Mouse (Mus musculus) erythroblast, embryonic 14.5 days (primary cell): ENCODE measurements around the gene Gab2. TPM values are rescaled to one million over a fixed set of nuclear protein-coding genes. Genes with fewer than 3 reads are reported as not detected.

Source experiments
- H3K27me3 ChIP-seq: 2 replicates; pipeline ENCODE4 v1.6.1; 2012; ENCODE audit warnings: inconsistent platforms; ENCODE audit not compliant: control insufficient read depth
- H3K36me3 ChIP-seq: 2 replicates; pipeline ENCODE4 v1.6.1; 2012; ENCODE audit warnings: mild to moderate bottlenecking, inconsistent platforms; ENCODE audit not compliant: control insufficient read depth
- H3K4me1 ChIP-seq: 2 replicates; pipeline ENCODE4 v1.6.1; 2012; ENCODE audit warnings: inconsistent platforms; ENCODE audit not compliant: control insufficient read depth
- H3K4me3 ChIP-seq: replicated peaks from 2 replicates; pipeline ENCODE3; 2012; ENCODE audit warnings: moderate library complexity, mild to moderate bottlenecking, inconsistent platforms
- H3K9me3 ChIP-seq: 2 replicates; pipeline ENCODE4 v1.6.1; 2012; ENCODE audit warnings: low read length, inconsistent platforms, mixed read lengths; ENCODE audit not compliant: control insufficient read depth
- GATA1 ChIP-seq: IDR thresholded peaks from 2 replicates; pipeline ENCODE4 v1.6.1; 2012; ENCODE audit warnings: low read length, inconsistent platforms, mixed read lengths
- TAL1 ChIP-seq: IDR thresholded peaks from 3 replicates; pipeline ENCODE4 v1.6.1; 2012; ENCODE audit warnings: low read length, inconsistent platforms, mixed read lengths
- polyA plus RNA-seq: library from polyadenylated mRNA; stranded (reverse); fragments of >175 nt; gene quantifications from 2 replicates; pipeline ENCODE4 v1.2.3, GENCODE M21; 2012

Gene Gab2
- polyA plus RNA-seq, 1 experiment = 0.03 TPM

- Histone ChIP-seq H3K36me3 (no peaks in the 10 kb centered on the region), H3K4me1 (no peaks in the 10 kb centered on the region), H3K27me3 (no peaks in the 10 kb centered on the region), H3K9me3 (no peaks in the 10 kb centered on the region), H3K4me3 (no peak overlapping the region)
- TF ChIP-seq GATA1 = no peak
- no peak for TF ChIP-seq TAL1
These were observed 267.4 kb downstream of the Gab2 start for GRCm38 (mm10) chr7:97348836-97349235.

DNA sequence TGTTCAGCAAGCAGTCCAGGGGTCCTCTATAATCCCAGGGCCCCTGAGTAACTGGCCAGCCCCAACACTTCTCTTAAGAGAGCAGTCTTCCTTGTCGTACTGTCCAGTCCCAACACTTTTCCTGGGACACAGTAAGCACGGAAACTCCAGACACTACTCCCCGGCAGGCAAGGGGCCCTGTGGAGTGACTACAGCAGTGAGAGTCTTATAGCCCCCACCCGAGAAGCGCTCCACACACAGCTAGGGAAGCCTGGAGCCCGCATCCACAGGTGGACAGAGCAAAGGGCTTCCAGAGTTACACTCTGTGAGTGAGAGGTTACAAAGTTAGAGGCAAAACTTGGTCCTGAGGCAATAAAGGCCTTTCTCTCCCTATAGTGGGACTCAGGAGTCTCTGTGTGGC, 268.1 kb downstream of the Gab2 start:
- H3K4me3 ChIP-seq = no peak overlapping the region

GRCm38 (mm10) chr7:97350891-97351290, 269.5 kb downstream of the Gab2 start:
- H3K4me3 ChIP-seq = no peak overlapping the region
- no peaks in the 10 kb centered on the region for H3K4me1 ChIP-seq
- no peaks in the 10 kb centered on the region; the same call in 1 of the 2 replicates for H3K27me3 ChIP-seq
- H3K9me3 ChIP-seq = no peaks in the 10 kb centered on the region
- TF ChIP-seq GATA1 = no peak
- H3K36me3 ChIP-seq = no peaks in the 10 kb centered on the region

More for the DNA sequence above, 268.1 kb downstream of the Gab2 start:
- no peak for TF ChIP-seq TAL1
- no peak for TF ChIP-seq GATA1
- Histone ChIP-seq H3K9me3 (no peaks in the 10 kb centered on the region), H3K4me1 (no peaks in the 10 kb centered on the region), H3K36me3 (no peaks in the 10 kb centered on the region), H3K27me3 (no peaks in the 10 kb centered on the region)

DNA sequence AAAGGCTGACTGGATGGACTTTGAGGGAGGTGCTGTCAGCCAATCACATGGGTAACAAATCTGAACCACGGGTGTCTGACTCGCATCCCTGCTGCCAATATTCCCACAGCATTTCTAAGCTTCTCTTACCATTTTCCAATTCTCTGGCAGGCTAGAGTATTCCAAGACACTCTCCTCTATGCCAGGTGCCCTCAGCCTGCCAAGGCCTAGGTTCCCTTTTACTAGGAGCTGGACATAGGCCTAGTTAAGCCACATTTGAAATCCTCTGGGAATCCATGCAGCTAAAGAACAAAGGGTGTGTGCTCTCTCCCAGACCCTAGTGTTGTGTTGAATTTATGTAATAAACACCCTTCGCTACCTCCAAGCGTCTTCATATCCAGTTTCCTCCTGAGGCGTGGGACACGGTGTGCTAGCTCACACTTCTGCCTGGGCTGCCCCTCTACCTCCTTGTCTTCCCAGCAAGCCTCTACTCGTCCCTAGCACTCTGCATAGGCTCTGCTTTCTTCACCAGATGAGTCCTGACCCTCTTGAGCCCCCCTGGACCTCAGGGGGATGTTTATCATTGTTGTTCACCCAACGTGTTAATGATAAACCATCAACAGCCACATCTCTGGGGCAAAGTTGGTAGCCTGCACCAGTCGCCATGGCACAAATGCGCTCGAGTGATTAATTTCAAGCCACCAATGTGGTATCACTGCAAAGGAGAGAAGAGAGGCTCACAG, 270.6 kb downstream of the Gab2 start:
- TF ChIP-seq TAL1 = no peak
- TF ChIP-seq GATA1 = no peak
- no peaks in the 10 kb centered on the region; the same call in 1 of the 2 replicates for H3K27me3 ChIP-seq
- no peak overlapping the region for H3K4me3 ChIP-seq
- no peaks in the 10 kb centered on the region for H3K9me3 ChIP-seq
- no peaks in the 10 kb centered on the region for H3K4me1 ChIP-seq
- H3K36me3 ChIP-seq = no peaks in the 10 kb centered on the region

DNA sequence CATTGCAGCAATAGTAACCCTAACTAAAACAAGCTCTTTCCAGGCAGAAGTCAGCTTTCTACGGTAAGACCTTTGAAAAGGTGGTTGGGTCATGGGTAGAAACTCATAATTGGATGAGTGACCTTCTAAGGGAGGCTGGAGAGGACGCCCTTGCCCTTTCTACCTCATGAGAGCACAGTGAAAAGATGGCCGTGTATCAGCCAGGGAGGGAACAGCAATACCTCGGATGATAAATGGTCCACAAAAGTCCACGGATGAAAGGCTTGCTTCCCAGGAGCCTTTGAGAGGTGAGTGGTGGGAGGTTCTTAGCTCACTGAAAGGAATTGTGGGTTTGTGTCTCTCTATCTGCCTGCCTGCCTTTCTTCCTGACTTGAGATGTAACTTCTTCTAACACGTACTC, 272.0 kb downstream of the Gab2 start:
- no peaks in the 10 kb centered on the region for H3K9me3 ChIP-seq
- H3K4me3 ChIP-seq = no peak overlapping the region
- H3K4me1 ChIP-seq = no peaks in the 10 kb centered on the region
- no peak for TF ChIP-seq TAL1
- TF ChIP-seq GATA1 = no peak
- H3K36me3 ChIP-seq = no peaks in the 10 kb centered on the region
- no peaks in the 10 kb centered on the region; the same call in 1 of the 2 replicates for H3K27me3 ChIP-seq

- Histone ChIP-seq H3K4me3 (no peak overlapping the region), H3K4me1 (no peaks in the 10 kb centered on the region), H3K27me3 (peaks cover 3% of the 10 kb centered on the region), H3K9me3 (no peaks in the 10 kb centered on the region), H3K36me3 (no peaks in the 10 kb centered on the region)
- TF ChIP-seq GATA1 = no peak
These were observed 273.9 kb downstream of the Gab2 start for GRCm38 (mm10) chr7:97355068-97355841.

DNA sequence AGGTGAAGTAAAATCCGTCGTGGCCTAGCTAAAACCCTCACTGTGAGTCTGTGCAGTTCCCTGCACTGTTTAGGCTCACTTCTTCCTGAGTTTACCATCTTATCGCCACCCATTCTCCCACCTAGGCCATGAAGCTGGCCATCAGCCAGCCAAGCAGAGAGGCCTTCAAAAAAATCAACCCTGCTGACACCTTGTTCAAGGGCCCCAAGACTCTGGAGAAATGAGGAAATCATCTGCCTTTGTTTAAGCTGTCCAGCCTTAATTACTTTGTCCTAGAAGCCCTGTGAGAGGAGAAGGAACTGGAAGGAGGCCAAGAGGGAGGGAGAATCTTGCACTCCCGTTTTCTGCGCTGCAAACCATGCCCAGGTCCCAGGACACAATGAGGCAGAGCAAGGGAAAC, 274.9 kb downstream of the Gab2 start:
- Histone ChIP-seq H3K9me3 (no peaks in the 10 kb centered on the region), H3K4me1 (no peaks in the 10 kb centered on the region), H3K36me3 (no peaks in the 10 kb centered on the region), H3K4me3 (no peak overlapping the region), H3K27me3 (peaks cover 9% of the 10 kb centered on the region)
- TF ChIP-seq GATA1 (no peak), TAL1 (no peak)

- TF ChIP-seq GATA1 (no peak), TAL1 (no peak)
- Histone ChIP-seq H3K27me3 (peaks cover 13% of the 10 kb centered on the region), H3K4me1 (no peaks in the 10 kb centered on the region), H3K9me3 (0 out of 2 replicates have a peak, but pooled peaks cover 2% of the 10 kb centered on the region), H3K36me3 (no peaks in the 10 kb centered on the region), H3K4me3 (no peak overlapping the region)
These were observed 275.5 kb downstream of the Gab2 start for GRCm38 (mm10) chr7:97356875-97357276.

DNA sequence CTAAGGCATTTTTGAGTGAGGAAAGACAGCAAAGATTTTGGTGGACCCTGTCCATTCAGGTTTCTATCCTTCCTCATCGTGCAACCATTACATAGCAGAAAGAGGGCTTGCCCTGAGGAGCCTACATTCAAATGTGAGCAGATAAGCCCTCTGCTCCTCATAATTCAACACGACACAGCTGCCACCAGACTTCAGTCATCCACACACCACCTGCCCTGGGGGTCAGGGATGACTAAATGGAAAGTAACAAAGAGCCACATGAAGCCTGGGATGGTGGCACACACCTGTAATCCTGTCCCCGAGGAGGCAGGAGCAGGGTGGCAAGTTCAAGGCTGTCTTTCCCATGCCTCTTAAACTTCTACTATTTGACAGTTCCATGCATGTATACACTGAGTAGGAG, 276.5 kb downstream of the Gab2 start:
- Histone ChIP-seq H3K4me3 (no peak overlapping the region), H3K36me3 (no peaks in the 10 kb centered on the region), H3K9me3 (0 out of 2 replicates have a peak, but pooled peaks cover 2% of the 10 kb centered on the region), H3K4me1 (peaks cover 2% of the 10 kb centered on the region; the same call in 1 of the 2 replicates), H3K27me3 (peaks cover 22% of the 10 kb centered on the region)
- no peak for TF ChIP-seq TAL1
- TF ChIP-seq GATA1 = no peak
